Mouse (Mus musculus): Measurements from ENCODE around the gene Obp2a.
"Not testable (repeated sequence)": the region's sequence is repeated elsewhere in the genome, so short reads cannot be mapped to it uniquely, and the experiment has no call there.

Gene Obp2a

GRCm38 (mm10) chr2:25699743-25700142 is at the start of gene Obp2a:
Gene Obp2a, plus strand, starts transcription at chr2:25700043.
- not testable (repeated sequence) for DNase-seq (ENCODE audit: low read depth, low spot score)

GRCm38 (mm10) chr2:25652902-25653301 is 46.9 kb upstream of the Obp2a start, which contains the start of gene Lcn8:
Gene Lcn8, plus strand, starts transcription at chr2:25653120.
- DNase-seq (ENCODE audit: low read depth, low spot score), result no peak

- DNase-seq (ENCODE audit: low read depth, low spot score), result peak; percentile 22
Measured at GRCm38 (mm10) chr2:25654502-25654901, 45.3 kb upstream of the Obp2a start.

GRCm38 (mm10) chr2:25656691-25657090 is 43.2 kb upstream of the Obp2a start:
- DNase-seq (ENCODE audit: low read depth, low spot score), result no peak

- DNase-seq (ENCODE audit: low read depth, low spot score), result no peak
Measured at GRCm38 (mm10) chr2:25657246-25657645, 42.6 kb upstream of the Obp2a start.

- DNase-seq (ENCODE audit: low read depth, low spot score), result no peak
Measured at GRCm38 (mm10) chr2:25657652-25658051, 42.2 kb upstream of the Obp2a start, which contains the start of gene Lcn5. Gene Lcn5, plus strand, starts transcription at chr2:25657952.

- DNase-seq (ENCODE audit: low read depth, low spot score), result no peak
Measured at GRCm38 (mm10) chr2:25660279-25660678, 39.6 kb upstream of the Obp2a start.

GRCm38 (mm10) chr2:25661245-25661970 is 38.4 kb upstream of the Obp2a start:
- no peak for DNase-seq (ENCODE audit: low read depth, low spot score)

- DNase-seq (ENCODE audit: low read depth, low spot score), result peak; percentile 35
Measured at GRCm38 (mm10) chr2:25663511-25663910, 36.3 kb upstream of the Obp2a start.

GRCm38 (mm10) chr2:25664125-25664524 is 35.7 kb upstream of the Obp2a start:
- DNase-seq (ENCODE audit: low read depth, low spot score), result no peak

- no peak for DNase-seq (ENCODE audit: low read depth, low spot score)
Measured at GRCm38 (mm10) chr2:25666516-25666915, 33.3 kb upstream of the Obp2a start.

- no peak for DNase-seq (ENCODE audit: low read depth, low spot score)
Measured at GRCm38 (mm10) chr2:25676486-25676885, 23.4 kb upstream of the Obp2a start, which contains the start of gene Lcn6. Gene Lcn6, plus strand, starts transcription at chr2:25676786.

GRCm38 (mm10) chr2:25679559-25679958 is 20.3 kb upstream of the Obp2a start:
- no peak for DNase-seq (ENCODE audit: low read depth, low spot score)

GRCm38 (mm10) chr2:25682426-25682825 is 17.4 kb upstream of the Obp2a start, which contains the start of gene Lcn10:
Gene Lcn10, plus strand, starts transcription at chr2:25682726.
- DNase-seq (ENCODE audit: low read depth, low spot score), result no peak

- DNase-seq (ENCODE audit: low read depth, low spot score), result no peak
Measured at GRCm38 (mm10) chr2:25686941-25687340, 12.9 kb upstream of the Obp2a start.

- DNase-seq (ENCODE audit: low read depth, low spot score), result peak; percentile 76
Measured at GRCm38 (mm10) chr2:25694605-25695004, 5.2 kb upstream of the Obp2a start.

- no peak for DNase-seq (ENCODE audit: low read depth, low spot score)
Measured at GRCm38 (mm10) chr2:25696951-25697350, 2.9 kb upstream of the Obp2a start.

- no peak for DNase-seq (ENCODE audit: low read depth, low spot score)
Measured at GRCm38 (mm10) chr2:25698696-25699095, 1.1 kb upstream of the Obp2a start.

GRCm38 (mm10) chr2:25701001-25701400 is 1.2 kb downstream of the Obp2a start:
- DNase-seq (ENCODE audit: low read depth, low spot score), result no peak

GRCm38 (mm10) chr2:25703706-25704105 is 3.9 kb downstream of the Obp2a start:
- DNase-seq (ENCODE audit: low read depth, low spot score), result no peak

GRCm38 (mm10) chr2:25706643-25707481 is 7.0 kb downstream of the Obp2a start, which contains the start of gene Bmyc:
Gene Bmyc, plus strand, starts transcription at chr2:25706739.
- peak; percentile 91 for DNase-seq (ENCODE audit: low read depth, low spot score)

GRCm38 (mm10) chr2:25708121-25708520 is 8.3 kb downstream of the Obp2a start:
- peak; percentile 23 for DNase-seq (ENCODE audit: low read depth, low spot score)

Measured in mesoderm, embryonic 11.5 days (tissue).